Mouse (Mus musculus) adrenal gland, adult 8-10 months (tissue): Measurements from ENCODE around the gene Ttc7. TPM values are rescaled to one million over a fixed set of nuclear protein-coding genes. Genes with fewer than 3 reads are reported as not detected.
A peak's percentile ranks its signal among the peaks of the same experiment; 100 is the strongest.

Experiments used
- DNase-seq: peaks from one replicate; pipeline ENCODE4 v3.0.0; 2022
- total RNA-seq, 4 experiments: library from RNA; stranded (reverse); gene quantifications; 2 replicates each; pipeline ENCODE4 v1.2.4; 2022

Gene Ttc7
- total RNA-seq = 10 to 100 TPM; 13.5 to 18.6 (median 15.2) TPM

- DNase-seq = peak; percentile 95
Observed at GRCm38 (mm10) chr17:87282706-87283053, at the start of gene Ttc7. Gene Ttc7, plus strand, starts transcription at chr17:87282886.

- DNase-seq = no peak
Observed at GRCm38 (mm10) chr17:87235019-87235418, 47.7 kb upstream of the Ttc7 start.

GRCm38 (mm10) chr17:87236725-87237650 lies 45.7 kb upstream of the Ttc7 start:
- peak; percentile 55 for DNase-seq

- DNase-seq = no peak
Observed at GRCm38 (mm10) chr17:87237826-87238225, 44.9 kb upstream of the Ttc7 start.

- DNase-seq = no peak
Observed at GRCm38 (mm10) chr17:87246103-87246502, 36.6 kb upstream of the Ttc7 start.

- no peak for DNase-seq
Observed at GRCm38 (mm10) chr17:87254384-87254783, 28.3 kb upstream of the Ttc7 start.

- DNase-seq = no peak
Observed at GRCm38 (mm10) chr17:87255672-87256071, 27.0 kb upstream of the Ttc7 start.

GRCm38 (mm10) chr17:87263401-87263800 lies 19.3 kb upstream of the Ttc7 start:
- peak; percentile 81 for DNase-seq

- DNase-seq = no peak
Observed at GRCm38 (mm10) chr17:87264054-87264830, 18.4 kb upstream of the Ttc7 start.

GRCm38 (mm10) chr17:87264927-87265791 lies 17.5 kb upstream of the Ttc7 start:
- DNase-seq = no peak

GRCm38 (mm10) chr17:87265792-87266186 lies 16.9 kb upstream of the Ttc7 start, which contains the start of gene Mcfd2:
Gene Mcfd2, minus strand, starts transcription at chr17:87265935.
- peak; percentile 94 for DNase-seq

- no peak for DNase-seq
Observed at GRCm38 (mm10) chr17:87269454-87269853, 13.2 kb upstream of the Ttc7 start.

- DNase-seq = no peak
Observed at GRCm38 (mm10) chr17:87275363-87276341, 7.0 kb upstream of the Ttc7 start.

GRCm38 (mm10) chr17:87282007-87282705 lies 530 bp upstream of the Ttc7 start:
- DNase-seq = peak; percentile 93

- DNase-seq = peak; percentile 70
Observed at GRCm38 (mm10) chr17:87283055-87283754, 519 bp downstream of the Ttc7 start.

GRCm38 (mm10) chr17:87283755-87284481 lies 1.2 kb downstream of the Ttc7 start:
- no peak for DNase-seq

- no peak for DNase-seq
Observed at GRCm38 (mm10) chr17:87284482-87285040, 1.9 kb downstream of the Ttc7 start.

- DNase-seq = no peak
Observed at GRCm38 (mm10) chr17:87285731-87286465, 3.2 kb downstream of the Ttc7 start.
